Mouse (Mus musculus) forebrain, embryonic 14.5 days (tissue): ENCODE data around the gene Slc22a14. TPM values are rescaled to one million over a fixed set of nuclear protein-coding genes. Genes with fewer than 3 reads are reported as not detected.
"Not testable (repeated sequence)": the region's sequence is repeated elsewhere in the genome, so short reads cannot be mapped to it uniquely, and the experiment has no call there.

ENCODE experiments used
- ATAC-seq: fragments of 200-750 bp; cut with Nextera tagmentation; 2 replicates; pipeline ENCODE4 v1.8.0; 2017; ENCODE audit warnings: mild to moderate bottlenecking, moderate library complexity
- DNase-seq: peaks from one replicate; pipeline ENCODE4 v3.0.0-alpha.2; 2015; ENCODE audit warnings: low spot score
- H3K27ac ChIP-seq: fragments of 300-500 bp; sonication (generic); 2 replicates; pipeline ENCODE4 v1.5.1; 2014; ENCODE audit warnings: low read depth, mild to moderate bottlenecking, control low read depth, low read length, moderate library complexity
- H3K27me3 ChIP-seq: fragments of 300-500 bp; sonication (generic); replicated peaks from 2 replicates; pipeline ENCODE4 v1.6.1; 2014; ENCODE audit warnings: low read length, control low read depth, mixed read lengths; ENCODE audit not compliant: control insufficient read depth, insufficient read depth
- H3K36me3 ChIP-seq: fragments of 300-500 bp; sonication (generic); 2 replicates; pipeline ENCODE4 v1.6.1; 2014; ENCODE audit warnings: low read length, control low read depth; ENCODE audit not compliant: control insufficient read depth, insufficient read depth
- H3K4me1 ChIP-seq: fragments of 300-500 bp; sonication (generic); 2 replicates; pipeline ENCODE4 v1.6.1; 2014; ENCODE audit warnings: antibody characterized with exemption, low read length, control low read depth; ENCODE audit not compliant: control insufficient read depth, insufficient read depth
- H3K4me2 ChIP-seq: fragments of 300-500 bp; sonication (generic); 2 replicates; pipeline ENCODE4 v1.6.1; 2014; ENCODE audit warnings: mild to moderate bottlenecking, control low read depth, low read length
- H3K4me3 ChIP-seq: fragments of 300-500 bp; sonication (generic); 2 replicates; pipeline ENCODE4 v1.5.1; 2014; ENCODE audit warnings: low read depth, low read length, control low read depth
- H3K9ac ChIP-seq: fragments of 300-500 bp; sonication (generic); 2 replicates; pipeline ENCODE4 v1.6.1; 2014; ENCODE audit warnings: mild to moderate bottlenecking, low read length, control low read depth, moderate library complexity
- H3K9me3 ChIP-seq: fragments of 300-500 bp; sonication (generic); replicated peaks from 2 replicates; pipeline ENCODE4 v1.6.1; 2016; ENCODE audit warnings: low read length, control low read depth, mixed read lengths; ENCODE audit not compliant: control insufficient read depth
- WGBS: fragments of 180-500 bp; shearing (Covaris S2); extraction: QIAGEN DNeasy Blood & Tissue Kit; methylation state at CpG from one replicate; pipeline ENCODE4 v1.1.7; 2014; 5-methylcytosine and 5-hydroxymethylcytosine counted together
- polyA plus RNA-seq: library from polyadenylated mRNA; unstranded; fragments of >200 nt; fragmentation: Nextera tagmentation; extraction: Ambion mirVana; gene quantifications from 2 replicates; pipeline ENCODE4 v1.2.1, GENCODE M21; 2014

Gene Slc22a14
- polyA plus RNA-seq, 1 experiment from 2014 or later, result not detected

DNA sequence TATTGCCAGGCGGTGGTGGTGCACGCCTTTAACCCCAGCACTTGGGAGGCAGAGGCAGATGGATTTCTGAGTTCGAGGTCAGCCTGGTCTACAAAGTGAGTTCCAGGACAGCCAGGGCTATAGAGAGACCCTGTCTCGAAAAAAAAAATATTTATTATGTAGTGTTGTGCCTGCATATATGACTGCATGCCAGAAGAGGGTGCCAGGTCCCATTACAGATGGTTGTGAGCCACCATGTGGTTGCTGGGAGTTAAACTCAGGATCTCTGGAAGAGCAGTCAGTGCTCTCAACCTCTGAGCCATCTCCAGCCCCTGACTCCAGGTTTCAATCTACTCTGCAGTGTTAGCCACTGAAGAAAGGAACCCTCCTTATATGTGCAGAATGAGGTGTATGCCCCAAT, 5.4 kb upstream of the Slc22a14 start:
- H3K9ac ChIP-seq, ATAC-seq, H3K27ac ChIP-seq, H3K9me3 ChIP-seq, H3K4me1 ChIP-seq, DNase-seq, H3K4me3 ChIP-seq, H3K27me3 ChIP-seq, H3K4me2 ChIP-seq, H3K36me3 ChIP-seq: not testable (repeated sequence)
- WGBS, result 86% methylated on average over 4 of the region's 4 CpGs

GRCm38 (mm10) chr9:119368367-119368766, 3.0 kb upstream of the Slc22a14 start:
- H3K27me3 ChIP-seq, result no peaks in the 10 kb centered on the region
- no peak overlapping the region for H3K27ac ChIP-seq
- DNase-seq, result no peak
- no peaks in the 10 kb centered on the region for H3K9me3 ChIP-seq
- H3K36me3 ChIP-seq, result no peaks in the 10 kb centered on the region
- 95% methylated on average over 3 of the region's 3 CpGs for WGBS
- no peaks in the 10 kb centered on the region for H3K4me1 ChIP-seq
- H3K9ac ChIP-seq, result no peak overlapping the region
- H3K4me2 ChIP-seq, result no peak overlapping the region
- no peak overlapping the region for H3K4me3 ChIP-seq
- no peak for ATAC-seq

GRCm38 (mm10) chr9:119363229-119363628, 2.1 kb downstream of the Slc22a14 start:
- H3K9me3 ChIP-seq, result no peaks in the 10 kb centered on the region
- H3K9ac ChIP-seq, result no peak overlapping the region
- no peaks in the 10 kb centered on the region for H3K36me3 ChIP-seq
- ATAC-seq (no peak), DNase-seq (no peak)
- H3K4me1 ChIP-seq, result no peaks in the 10 kb centered on the region
- WGBS, result 93% methylated on average over 12 of the region's 12 CpGs
- no peak overlapping the region for H3K4me2 ChIP-seq
- no peak overlapping the region for H3K27ac ChIP-seq
- no peak overlapping the region for H3K4me3 ChIP-seq
- H3K27me3 ChIP-seq, result no peaks in the 10 kb centered on the region

DNA sequence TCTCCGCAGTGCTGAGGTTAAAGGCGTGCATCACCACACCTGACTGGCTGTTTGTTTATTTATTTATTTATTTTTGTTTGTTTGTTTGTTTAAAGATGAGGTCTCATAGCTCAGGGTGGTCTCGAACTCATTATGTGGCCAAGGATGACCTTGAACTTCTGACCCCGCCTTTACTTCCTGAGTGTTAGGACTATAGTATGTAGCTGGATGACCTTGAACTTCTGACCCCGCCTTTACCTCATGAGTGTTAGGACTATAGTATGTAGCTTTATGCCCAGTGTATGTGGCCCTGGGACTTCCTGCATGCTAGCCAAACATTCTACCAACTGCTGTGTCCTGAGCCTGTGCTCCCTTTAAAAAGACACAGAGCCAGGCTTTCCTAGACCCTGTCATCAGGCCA, 3.9 kb downstream of the Slc22a14 start:
- no peak for DNase-seq
- Histone ChIP-seq H3K36me3 (no peaks in the 10 kb centered on the region), H3K4me1 (peaks cover 2% of the 10 kb centered on the region; the same call in 1 of the 2 replicates), H3K9me3 (no peaks in the 10 kb centered on the region), H3K27ac (no peak overlapping the region), H3K27me3 (no peaks in the 10 kb centered on the region), H3K4me3 (no peak overlapping the region), H3K9ac (no peak overlapping the region), H3K4me2 (no peak overlapping the region)
- no peak for ATAC-seq
- WGBS, result 94% methylated on average over 5 of the region's 5 CpGs

- ATAC-seq, result no peak
- H3K36me3 ChIP-seq, result no peaks in the 10 kb centered on the region
- H3K9me3 ChIP-seq, result no peaks in the 10 kb centered on the region
- H3K4me2 ChIP-seq, result peak overlapping the region; percentile 76
- 31% methylated on average over 9 of the region's 9 CpGs for WGBS
- no peak overlapping the region for H3K27ac ChIP-seq
- no peaks in the 10 kb centered on the region for H3K27me3 ChIP-seq
- peak overlapping the region; percentile 57 for H3K4me3 ChIP-seq
- peak overlapping the region; percentile 77 for H3K9ac ChIP-seq
- peaks cover 2% of the 10 kb centered on the region; the same call in 1 of the 2 replicates for H3K4me1 ChIP-seq
- DNase-seq, result no peak
Measured at GRCm38 (mm10) chr9:119358058-119358429, 7.3 kb downstream of the Slc22a14 start.

DNA sequence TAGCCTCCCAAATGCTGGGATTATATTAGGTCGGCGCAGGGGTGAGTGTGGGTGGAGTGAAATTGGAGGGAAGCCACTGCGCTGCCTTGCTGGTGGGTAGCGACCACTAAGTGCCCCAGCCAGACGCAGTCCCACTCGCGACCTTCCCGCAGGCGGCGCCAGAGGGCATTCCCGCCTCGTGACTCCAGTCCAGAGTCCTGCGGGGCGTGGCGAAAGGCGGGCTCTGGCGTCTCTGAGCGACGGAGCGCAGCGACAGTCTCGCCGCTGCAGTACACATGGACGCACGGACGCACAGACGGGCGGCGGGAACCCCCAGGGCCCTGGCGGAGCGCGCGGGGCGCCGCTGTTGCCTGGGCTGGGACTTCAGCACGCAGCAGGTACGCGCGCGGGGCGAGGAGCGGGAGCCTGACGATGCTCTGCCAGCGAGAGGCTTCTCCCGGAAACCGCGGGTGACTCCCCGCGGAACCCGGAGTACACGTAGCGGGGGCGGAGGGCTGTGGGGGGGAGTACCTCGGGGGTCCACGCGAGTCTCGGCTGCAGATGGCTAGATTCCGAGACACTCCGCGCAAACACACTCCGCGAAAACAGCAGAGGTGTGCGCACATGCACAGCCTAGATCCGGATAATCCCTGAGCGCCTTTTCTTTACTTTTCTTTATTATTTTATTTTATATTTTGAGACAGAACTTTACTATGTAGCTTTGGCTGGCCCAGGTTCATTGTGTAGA, 7.9 kb downstream of the Slc22a14 start, which contains the start of gene Xylb:
Xylb (plus strand) TSS at position 51 of the 727 bp plus-strand sequence.
- Histone ChIP-seq H3K9me3 (no peaks in the 10 kb centered on the region), H3K27ac (no peak within 1 kb of the TSS), H3K27me3 (no peaks in the 10 kb centered on the region), H3K4me2 (peak within 1 kb of the TSS; percentile 76), H3K4me3 (peak within 1 kb of the TSS; percentile 57), H3K4me1 (peaks cover 2% of the 10 kb centered on the region; the same call in 1 of the 2 replicates), H3K9ac (peak within 1 kb of the TSS; percentile 77), H3K36me3 (no peaks in the 10 kb centered on the region)
- peak; percentile 91 for ATAC-seq
- peak; percentile 90 for DNase-seq
- WGBS, result 3% methylated on average over 65 of the region's 65 CpGs

GRCm38 (mm10) chr9:119355943-119356342, 9.4 kb downstream of the Slc22a14 start:
- WGBS, result 85% methylated on average over 6 of the region's 6 CpGs
- ATAC-seq (no peak), DNase-seq (no peak)

DNA sequence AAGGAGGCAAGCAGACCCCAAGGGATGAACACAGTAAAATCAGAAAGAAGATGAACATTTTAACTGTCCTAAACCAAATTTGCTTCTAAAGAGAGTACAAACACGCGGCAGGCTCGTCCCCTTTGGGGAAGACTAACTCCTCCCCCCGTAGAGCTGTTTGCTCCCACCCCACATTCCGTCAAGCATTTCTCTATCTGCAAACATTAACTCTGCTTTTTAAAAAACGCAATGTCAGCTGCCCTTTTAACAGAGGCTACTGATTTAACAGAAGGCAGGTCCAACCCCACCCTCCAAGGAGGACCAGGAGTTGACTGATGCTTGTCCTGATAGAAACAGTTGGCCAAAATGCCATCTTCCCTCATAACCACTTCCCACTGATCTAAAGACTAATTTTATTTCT, 11.4 kb downstream of the Slc22a14 start:
- Histone ChIP-seq H3K9ac (no peak overlapping the region), H3K4me3 (no peak overlapping the region), H3K36me3 (peaks cover 19% of the 10 kb centered on the region), H3K27ac (no peak overlapping the region), H3K4me1 (peaks cover 2% of the 10 kb centered on the region; the same call in 1 of the 2 replicates), H3K27me3 (no peaks in the 10 kb centered on the region), H3K9me3 (no peaks in the 10 kb centered on the region), H3K4me2 (no peak overlapping the region)
- no peak for DNase-seq
- ATAC-seq, result no peak
- 80% methylated on average over 6 of the region's 6 CpGs for WGBS

More at GRCm38 (mm10) chr9:119355943-119356342, 9.4 kb downstream of the Slc22a14 start:
- H3K27ac ChIP-seq, result no peak overlapping the region
- no peak overlapping the region for H3K4me2 ChIP-seq
- H3K27me3 ChIP-seq, result no peaks in the 10 kb centered on the region
- no peak overlapping the region for H3K4me3 ChIP-seq
- no peak overlapping the region for H3K9ac ChIP-seq
- H3K4me1 ChIP-seq, result peaks cover 2% of the 10 kb centered on the region; the same call in 1 of the 2 replicates
- H3K36me3 ChIP-seq, result peaks cover 8% of the 10 kb centered on the region
- no peaks in the 10 kb centered on the region for H3K9me3 ChIP-seq

DNA sequence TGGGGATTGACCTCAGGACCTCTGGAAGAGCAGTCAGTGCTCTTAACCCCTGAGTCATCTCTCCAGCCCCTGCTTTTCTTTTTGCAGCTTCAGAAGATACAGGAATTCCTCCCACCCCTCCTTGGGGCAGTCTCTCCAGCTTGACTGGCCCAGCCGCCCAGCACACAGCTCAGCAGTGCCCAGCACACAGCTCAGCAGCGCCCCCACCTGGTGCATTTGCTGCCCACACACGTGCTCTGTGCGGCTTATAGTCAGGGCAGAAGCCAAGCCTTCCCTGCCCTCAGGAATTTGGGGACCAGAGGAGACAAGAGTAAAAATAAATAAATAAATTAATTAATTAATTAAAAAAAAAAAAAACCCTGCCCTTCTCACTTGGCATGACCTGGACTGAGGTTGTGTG, 13.3 kb downstream of the Slc22a14 start:
- Histone ChIP-seq H3K4me1 (no peaks in the 10 kb centered on the region), H3K4me3 (no peak overlapping the region), H3K36me3 (peaks cover 35% of the 10 kb centered on the region), H3K9ac (no peak overlapping the region), H3K27me3 (no peaks in the 10 kb centered on the region), H3K4me2 (no peak overlapping the region), H3K27ac (no peak overlapping the region), H3K9me3 (no peaks in the 10 kb centered on the region)
- ATAC-seq (peak; percentile 78), DNase-seq (peak; percentile 59)
- WGBS, result 13% methylated on average over 4 of the region's 4 CpGs
